Mouse (Mus musculus): ENCODE measurements at regions not wholly inside any gene's neighbourhood (a gene's known extent, or its start where the extent isn't known, plus 50 kb on each side); places are given as distances from the start of the nearest gene placed in this dataset.

GRCm38 (mm10) chr10:113161486-113161885, 232.7 kb upstream of the Atxn7l3b start:
- no peak for DNase-seq (ENCODE audit: low spot score in 2 of 2)

DNA sequence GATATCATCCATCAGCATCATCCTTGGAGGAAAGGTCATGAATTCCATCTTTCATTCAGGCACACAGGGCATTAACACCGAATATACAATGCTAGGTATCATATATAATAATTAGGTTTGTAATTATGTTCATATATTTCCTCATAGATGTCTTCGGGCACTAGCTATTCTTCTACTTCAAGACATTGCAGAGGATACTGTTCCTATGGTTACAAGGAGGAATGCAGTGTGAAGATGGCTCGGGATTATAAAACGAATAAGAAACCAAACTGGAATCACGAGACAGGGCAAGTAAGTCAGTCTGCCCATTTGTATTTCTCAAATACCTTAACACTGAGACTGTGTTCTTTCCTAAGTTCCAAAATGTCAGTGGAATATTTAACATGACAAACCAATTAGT, 231.3 kb upstream of the Atxn7l3b start:
- DNase-seq (ENCODE audit: low spot score in 2 of 2), result no peak

- DNase-seq (ENCODE audit: low spot score in 2 of 2), result no peak
Measured at GRCm38 (mm10) chr10:113158988-113159387, 230.2 kb upstream of the Atxn7l3b start.

GRCm38 (mm10) chr10:113141606-113142005, 212.8 kb upstream of the Atxn7l3b start:
- peak; percentile 4 to 31 for DNase-seq (ENCODE audit: low spot score in 2 of 2)

DNA sequence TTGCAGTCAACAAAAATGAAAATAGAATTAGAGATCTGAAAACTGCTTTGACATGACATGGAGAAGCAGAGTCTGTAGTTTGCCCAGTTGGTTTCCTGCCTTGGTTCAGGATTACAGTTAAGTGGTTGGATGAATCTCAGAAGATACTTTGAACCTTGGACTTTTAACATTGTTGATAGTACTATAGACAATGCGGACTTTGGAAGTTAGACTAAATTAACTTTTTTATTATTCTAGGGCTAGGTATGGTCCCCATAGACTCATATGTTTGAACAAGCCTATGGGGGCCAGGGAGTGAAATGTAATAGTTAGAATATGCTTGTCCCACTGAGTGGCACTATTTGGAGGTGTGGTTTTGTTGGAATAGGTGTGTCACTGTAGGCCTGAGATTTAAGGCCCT, 186.2 kb upstream of the Atxn7l3b start:
- no peak for DNase-seq (ENCODE audit: low spot score in 2 of 2)

- DNase-seq (ENCODE audit: low spot score in 2 of 2), result peak; percentile 3 to 15
Measured at GRCm38 (mm10) chr10:113105771-113106430, 177.1 kb upstream of the Atxn7l3b start.

DNA sequence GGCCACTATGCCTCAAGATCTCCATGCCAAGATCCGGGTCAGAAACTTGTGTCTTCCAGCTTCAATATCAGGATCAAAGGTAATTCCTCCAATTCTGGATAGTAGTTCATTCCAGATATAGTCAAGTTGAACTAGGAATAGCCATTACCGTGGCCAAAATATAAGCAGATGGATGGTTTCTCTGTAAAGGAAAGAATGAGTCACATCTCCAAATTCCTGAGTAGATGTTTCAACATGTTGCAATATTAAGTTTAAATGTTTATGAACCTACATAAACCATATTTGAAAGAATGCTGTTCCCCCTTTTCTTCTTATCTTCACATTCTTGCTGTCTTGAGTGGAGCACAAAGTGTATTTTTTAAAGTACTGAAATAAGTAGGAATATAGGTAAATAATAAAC, 176.5 kb upstream of the Atxn7l3b start:
- DNase-seq (ENCODE audit: low spot score in 2 of 2), result no peak
